Mouse (Mus musculus) yolk sac, embryonic 10.5 days (tissue): Measurements from ENCODE around the gene Tlnrd1.

ENCODE experiments used
- DNase-seq: peaks from one replicate; pipeline ENCODE4 v3.0.0-alpha.2; 2017; ENCODE audit warnings: low spot score

Tlnrd1 gene

DNA sequence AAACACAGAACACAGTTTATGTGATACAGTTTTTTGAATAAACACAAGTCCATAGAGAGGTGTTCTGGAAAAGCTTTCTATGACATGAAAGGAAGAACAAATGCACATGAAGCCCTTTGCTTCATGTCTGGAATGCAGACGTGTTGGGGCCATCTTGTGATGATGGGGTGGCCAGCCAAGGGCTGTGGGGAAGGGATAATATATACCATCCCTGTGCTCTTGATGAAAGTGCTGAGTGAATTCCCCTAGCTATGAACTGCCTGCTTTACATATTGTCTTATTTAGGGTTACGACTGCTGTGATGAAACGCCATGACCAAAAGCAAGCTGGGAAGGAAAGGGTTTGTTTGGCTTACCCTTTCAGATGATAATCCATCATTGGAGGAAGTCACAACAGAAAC is 39.3 kb downstream of the Tlnrd1 start:
- DNase-seq, result no peak

DNA sequence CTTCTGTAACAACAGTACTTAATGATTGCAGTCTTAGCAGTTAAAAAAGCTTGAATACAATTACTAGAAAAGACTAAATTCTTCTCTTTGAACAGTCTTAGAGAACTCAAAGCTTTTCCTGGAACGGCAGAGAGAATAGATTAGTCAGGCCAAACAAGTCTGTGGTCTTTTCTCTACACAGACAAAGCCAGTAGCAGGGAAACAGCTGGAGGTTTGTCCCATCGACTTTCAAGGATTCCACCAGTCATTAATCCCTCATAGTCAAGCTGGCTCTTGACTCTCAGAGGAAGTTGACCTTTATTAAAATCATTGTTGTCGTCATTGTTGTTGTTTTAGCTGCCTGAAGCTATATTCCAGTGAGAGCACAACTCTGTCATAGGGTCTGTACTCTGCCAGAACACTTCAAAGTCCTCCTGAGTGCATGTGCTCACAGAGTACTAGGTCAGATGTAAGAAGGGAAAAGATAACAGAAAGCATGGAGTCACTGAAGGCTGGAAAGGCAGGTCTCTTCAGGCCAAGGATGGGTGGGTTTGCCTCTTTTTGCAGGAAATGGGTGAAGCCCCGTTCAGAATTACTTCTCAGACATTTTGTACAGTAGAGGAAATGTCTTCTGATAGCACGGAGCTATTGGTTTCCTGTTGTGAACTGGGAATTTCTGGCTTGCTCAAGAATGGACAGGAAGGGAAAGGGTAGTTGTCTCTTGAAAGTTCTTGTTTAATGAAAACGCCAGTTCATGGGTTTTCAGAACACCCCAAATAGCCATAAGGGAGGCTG is 41.4 kb downstream of the Tlnrd1 start:
- DNase-seq, result no peak

DNA sequence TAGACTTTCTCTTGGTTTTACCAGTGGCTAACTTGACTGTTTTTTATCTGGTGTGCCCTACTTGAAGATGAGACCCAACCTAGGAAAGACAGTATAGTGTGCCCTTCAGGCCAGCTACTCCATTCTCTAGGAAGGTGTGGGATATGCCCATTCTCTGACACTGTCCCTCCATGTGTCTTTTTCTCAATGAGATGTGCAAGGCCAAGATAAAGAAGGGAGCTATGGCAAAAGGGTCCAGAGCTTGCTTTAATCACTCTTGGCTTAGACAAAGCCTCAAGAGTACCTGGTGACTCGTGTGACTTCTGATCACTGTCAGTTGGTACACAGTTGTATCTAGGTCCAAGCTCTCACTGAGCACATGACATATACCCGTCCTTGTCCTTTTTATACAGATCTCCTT is 44.0 kb downstream of the Tlnrd1 start:
- DNase-seq, result no peak

DNA sequence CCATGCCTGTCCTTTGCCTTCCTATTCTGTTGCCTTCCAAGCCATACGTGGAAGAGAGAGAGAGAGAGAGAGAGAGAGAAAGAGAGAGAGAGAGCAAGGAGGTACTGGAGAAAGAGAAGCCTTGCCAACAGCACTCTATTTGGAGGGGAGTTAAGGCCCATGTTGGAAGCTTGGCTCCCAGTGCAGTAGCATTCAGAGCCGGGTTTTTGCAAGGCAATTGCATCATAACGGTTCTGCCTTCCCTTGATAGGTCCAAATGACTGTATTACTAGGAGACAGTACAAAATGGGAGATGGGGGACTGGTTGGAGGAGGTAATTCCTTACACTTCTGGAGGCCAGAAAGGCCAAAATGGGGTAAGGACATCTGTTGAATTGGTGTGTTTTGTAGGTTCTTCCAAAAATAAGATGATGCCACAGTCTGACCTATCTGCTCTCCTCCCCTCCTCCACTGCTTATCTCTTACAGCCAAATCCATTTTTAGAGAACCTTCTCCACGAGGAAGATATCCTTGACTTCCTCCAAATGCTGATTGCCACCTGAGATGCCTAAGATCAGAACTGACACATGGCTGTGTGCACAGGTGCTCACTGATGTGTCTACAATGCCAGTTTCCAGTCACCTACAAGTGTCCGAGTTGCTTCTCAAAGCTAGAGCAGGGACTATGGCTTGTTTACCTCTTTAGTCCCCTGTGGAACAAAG is 45.4 kb downstream of the Tlnrd1 start:
- no peak for DNase-seq
